Mouse (Mus musculus) olfactory bulb, adult 2 months (tissue): Measurements from ENCODE around the gene Cyb5r1. TPM values are rescaled to one million over a fixed set of nuclear protein-coding genes. Genes with fewer than 3 reads are reported as not detected.

ENCODE experiments used
- H3K27ac ChIP-seq: fragments of 200-500 bp; 2 replicates; pipeline ENCODE4 v1.5.1; 2012; ENCODE audit warnings: low read depth, low read length; ENCODE audit not compliant: insufficient read depth
- H3K4me1 ChIP-seq: fragments of 200-500 bp; 2 replicates; pipeline ENCODE4 v1.6.1; 2012; ENCODE audit warnings: low read length; ENCODE audit not compliant: control insufficient read depth, insufficient read depth
- H3K4me3 ChIP-seq: fragments of 200-500 bp; 2 replicates; pipeline ENCODE4 v1.5.1; 2012; ENCODE audit warnings: mild to moderate bottlenecking, low read depth, low read length, moderate library complexity; ENCODE audit not compliant: insufficient read depth
- CTCF ChIP-seq: fragments of 200-500 bp; IDR thresholded peaks from 2 replicates; pipeline ENCODE4 v1.5.1; 2012; ENCODE audit warnings: low read depth, mild to moderate bottlenecking, low read length, moderate library complexity; ENCODE audit not compliant: insufficient read depth
- POLR2A ChIP-seq: fragments of 200-500 bp; IDR thresholded peaks from 2 replicates; pipeline ENCODE4 v1.6.1; 2012; ENCODE audit warnings: mild to moderate bottlenecking, low read depth, low read length, moderate library complexity; ENCODE audit not compliant: insufficient read depth
- WGBS: fragments of 180-500 bp; shearing (Covaris S2); methylation state at CpG from one replicate; pipeline ENCODE4 v1.1.7; 2018; 5-methylcytosine and 5-hydroxymethylcytosine counted together
- polyA plus RNA-seq: library from polyadenylated mRNA; stranded (reverse); fragments of >200 nt; gene quantifications from 2 replicates; pipeline ENCODE4 v1.2.4, GENCODE M21; 2012; ENCODE audit warnings: low replicate concordance; ENCODE audit not compliant: missing spikeins, insufficient read depth, insufficient read length

Gene Cyb5r1
- polyA plus RNA-seq, 1 experiment: not detected

DNA sequence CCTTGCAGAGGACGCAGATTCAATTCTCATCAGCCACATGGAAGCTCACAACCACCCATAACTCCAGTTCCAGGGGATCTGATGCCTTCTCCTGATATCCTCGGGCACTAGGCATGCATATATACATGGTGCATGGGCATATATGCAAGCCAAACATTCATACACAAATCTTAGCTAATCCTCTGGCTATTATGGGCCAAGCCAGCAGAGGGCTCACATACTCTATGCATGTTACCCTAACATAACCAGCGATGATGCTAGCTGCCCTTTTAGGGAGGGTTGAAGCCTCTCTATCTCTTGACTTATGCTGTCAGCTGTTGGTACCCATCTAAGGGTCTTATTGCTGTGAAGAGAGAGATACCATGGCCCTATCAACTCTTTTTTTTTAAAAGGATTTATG, 45.6 kb downstream of the Cyb5r1 start:
- H3K4me3 ChIP-seq: no peak overlapping the region
- WGBS: 45% methylated on average over 3 of the region's 3 CpGs
- TF ChIP-seq POLR2A: no peak
- no peak for TF ChIP-seq CTCF
- H3K4me1 ChIP-seq: no peaks in the 10 kb centered on the region
- no peak overlapping the region for H3K27ac ChIP-seq

DNA sequence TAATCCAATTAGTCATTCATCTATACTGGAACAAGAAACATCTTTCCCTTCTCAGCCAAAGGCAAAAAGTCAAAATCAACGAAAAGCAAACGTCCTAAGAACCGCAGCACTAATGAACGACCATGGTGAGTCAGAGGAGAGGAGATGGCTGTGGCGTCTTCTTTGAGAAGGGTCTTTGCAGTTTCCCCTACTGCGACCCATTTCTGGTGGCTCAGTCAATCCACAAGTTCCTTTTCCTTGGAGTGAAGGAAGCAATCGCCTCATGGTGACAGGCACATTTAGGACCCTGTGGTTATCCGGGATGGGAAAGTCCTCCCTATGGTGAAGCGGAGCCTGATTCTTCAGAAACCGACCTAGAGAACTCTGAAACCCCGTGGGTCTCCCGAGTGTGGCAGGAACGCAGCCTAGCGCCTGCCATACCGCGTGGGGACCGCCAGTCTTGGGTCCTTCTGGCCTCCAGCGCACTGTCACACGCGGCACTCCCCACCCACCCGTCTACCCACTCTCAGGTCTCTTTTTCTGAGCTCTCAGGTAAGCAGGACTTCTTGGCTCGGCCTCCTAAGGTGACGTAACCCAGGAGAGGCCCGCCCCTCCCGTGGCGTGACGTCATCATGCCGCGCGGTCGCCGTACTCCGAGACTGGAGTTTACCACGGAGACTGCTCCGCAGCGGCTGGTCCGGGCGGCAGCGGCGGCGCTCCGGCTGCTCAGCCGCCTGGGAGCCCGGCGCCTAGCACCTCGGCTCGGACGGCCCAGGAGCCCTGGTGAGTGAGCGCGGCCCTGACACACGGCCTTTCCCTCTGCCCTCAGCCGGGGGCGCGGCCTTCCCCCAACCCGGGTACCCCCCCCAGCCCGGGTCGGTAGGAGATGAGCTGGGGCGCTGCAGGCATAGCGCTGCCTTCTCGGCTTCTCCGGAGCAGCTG, 49.8 kb downstream of the Cyb5r1 start, which contains the start of gene Klhl12:
Gene Klhl12, plus strand, starts transcription at position 628 of the 921 bp plus-strand sequence.
- Histone ChIP-seq H3K27ac (no peak within 1 kb of the TSS; the same call in 1 of the 2 replicates), H3K4me1 (no peaks in the 10 kb centered on the region), H3K4me3 (peak within 1 kb of the TSS; percentile 93)
- TF ChIP-seq POLR2A (no peak), CTCF (no peak)
- under 1% methylated on average over 61 of the region's 61 CpGs for WGBS

DNA sequence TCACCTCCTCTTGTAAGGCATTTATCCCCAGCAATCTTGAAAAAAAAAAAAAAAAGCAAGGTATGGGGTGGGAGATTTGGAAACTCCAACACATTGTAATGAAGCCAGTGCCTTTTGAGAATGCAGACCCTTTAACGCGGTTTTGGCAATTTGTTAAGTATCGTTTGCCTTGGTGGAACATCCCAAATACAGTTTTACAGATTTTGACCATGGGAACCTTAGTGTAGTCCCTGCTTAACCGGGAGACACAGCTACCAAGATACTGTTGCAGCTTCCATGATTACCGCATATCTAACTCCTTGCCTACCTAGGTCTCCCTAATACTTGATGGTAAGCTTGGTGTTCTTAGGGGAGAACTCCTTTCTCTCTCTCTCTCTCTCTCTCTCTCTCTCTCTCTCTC, 50.7 kb downstream of the Cyb5r1 start:
- TF ChIP-seq POLR2A (no peak), CTCF (no peak)
- H3K4me1 ChIP-seq: no peaks in the 10 kb centered on the region
- no peak overlapping the region for H3K4me3 ChIP-seq
- WGBS: 17% methylated on average over 5 of the region's 5 CpGs
- no peak overlapping the region for H3K27ac ChIP-seq

DNA sequence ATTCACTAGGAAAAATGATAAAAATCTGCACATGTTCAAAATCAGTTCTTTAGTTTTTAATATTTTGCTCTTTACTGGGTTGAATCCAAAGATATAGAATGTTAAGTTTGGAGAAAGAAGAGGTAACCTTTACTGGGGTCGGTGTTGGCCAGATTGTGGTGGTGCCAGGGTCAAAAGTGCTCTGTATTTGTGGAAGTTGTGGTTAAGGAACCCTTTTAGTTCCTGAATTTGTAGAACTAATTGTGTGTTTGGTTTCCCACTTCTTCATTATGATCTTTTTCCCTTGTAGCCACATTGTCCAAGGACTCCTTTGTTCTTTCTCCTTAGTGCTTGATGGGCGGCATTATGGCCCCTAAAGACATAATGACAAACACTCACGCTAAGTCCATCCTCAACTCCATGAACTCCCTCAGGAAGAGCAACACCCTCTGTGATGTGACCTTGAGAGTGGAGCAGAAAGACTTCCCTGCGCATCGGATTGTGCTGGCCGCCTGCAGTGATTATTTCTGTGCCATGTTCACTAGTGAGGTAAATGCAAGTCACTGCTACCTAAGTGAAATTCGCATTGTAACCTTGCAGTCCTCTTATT, 52.9 kb downstream of the Cyb5r1 start:
- no peak for TF ChIP-seq CTCF
- no peak for TF ChIP-seq POLR2A
- Histone ChIP-seq H3K4me1 (no peaks in the 10 kb centered on the region), H3K27ac (no peak overlapping the region), H3K4me3 (no peak overlapping the region)
- 86% methylated on average over 7 of the region's 7 CpGs for WGBS

DNA sequence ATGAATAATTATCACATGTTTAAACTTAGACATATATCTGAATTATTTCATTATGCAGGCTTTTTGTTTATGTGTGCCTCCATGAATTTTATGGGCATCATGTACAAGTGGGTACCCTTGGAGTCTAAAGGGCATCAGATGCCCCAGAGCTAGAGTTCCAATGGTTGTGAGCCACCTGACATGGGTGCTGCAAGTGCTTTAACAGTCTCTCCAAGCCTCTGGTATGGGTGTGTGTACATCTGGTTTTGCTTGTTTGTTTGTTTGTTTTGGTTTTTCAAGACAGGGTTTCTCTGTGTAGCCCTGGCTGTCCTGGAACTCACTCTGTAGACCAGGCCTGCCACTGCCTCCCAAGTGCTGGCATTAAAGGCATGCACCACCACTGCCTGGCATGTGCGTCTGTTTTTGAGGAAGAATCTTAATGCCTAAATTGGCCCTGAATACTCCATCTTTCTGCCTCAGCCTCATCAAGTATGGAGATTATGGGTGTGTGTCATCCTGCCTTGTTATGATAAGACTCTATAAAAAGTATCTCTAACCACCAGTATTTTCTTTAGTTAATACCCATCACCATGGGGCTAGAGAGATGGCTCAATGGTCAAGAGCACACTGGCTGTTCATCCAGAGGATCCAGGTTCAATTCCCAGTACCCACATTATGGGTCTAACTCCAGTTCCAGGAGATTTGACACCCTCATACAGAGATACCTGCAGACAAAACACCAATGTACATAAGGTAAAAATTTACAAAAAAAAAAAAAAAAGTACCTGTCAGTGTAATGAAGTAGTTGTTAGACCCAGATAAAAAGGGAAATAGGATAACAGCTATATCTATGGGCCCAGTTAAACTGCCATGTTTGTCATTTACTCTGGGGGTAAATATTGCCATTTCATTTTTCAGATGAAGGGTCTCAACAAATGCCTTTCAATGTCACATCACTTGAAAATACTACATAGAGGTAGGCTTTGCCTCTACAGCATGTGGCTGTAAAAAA, 55.2 kb downstream of the Cyb5r1 start:
- WGBS: 66% methylated on average over 1 of the region's 1 CpGs
- H3K27ac ChIP-seq: no peak overlapping the region
- H3K4me1 ChIP-seq: no peaks in the 10 kb centered on the region
- no peak for TF ChIP-seq POLR2A
- no peak for TF ChIP-seq CTCF
- H3K4me3 ChIP-seq: no peak overlapping the region

Other genes with a start within 250 kb of the Cyb5r1 start
- gene Chil1, start 223.4 kb upstream of the Cyb5r1 start, polyA plus RNA-seq: not detected in 2 replicates
- gene Mybph, start 212.1 kb upstream of the Cyb5r1 start, polyA plus RNA-seq: not detected in 2 replicates
- not detected in 2 replicates for gene Adora1, start 170.1 kb upstream of the Cyb5r1 start, polyA plus RNA-seq
- gene Myog, start 115.6 kb upstream of the Cyb5r1 start, polyA plus RNA-seq: not detected in 2 replicates
- not detected in 2 replicates for gene Ppfia4, start 72.6 kb upstream of the Cyb5r1 start, polyA plus RNA-seq
- gene Tmem183a, start 43.6 kb upstream of the Cyb5r1 start, polyA plus RNA-seq: not detected in 2 replicates
- not detected in 2 replicates for gene 4933406M09Rik, start 19.6 kb upstream of the Cyb5r1 start, polyA plus RNA-seq
- not detected in 2 replicates for gene Adipor1, start 9.8 kb downstream of the Cyb5r1 start, polyA plus RNA-seq
- not detected in 2 replicates for gene Klhl12, start 50.0 kb downstream of the Cyb5r1 start, polyA plus RNA-seq
- not detected in 2 replicates for gene Rabif, start 89.1 kb downstream of the Cyb5r1 start, polyA plus RNA-seq
- not detected in 2 replicates for gene Mgat4e, start 144.1 kb downstream of the Cyb5r1 start, polyA plus RNA-seq
- 557 TPM in 1 of 2 replicates, not detected in the other for gene Kdm5b, start 154.6 kb downstream of the Cyb5r1 start, polyA plus RNA-seq
- not detected in 2 replicates for gene Syt2, start 241.1 kb downstream of the Cyb5r1 start, polyA plus RNA-seq